Mouse (Mus musculus): Measurements from ENCODE around the gene Ctxn2. TPM values are rescaled to one million over a fixed set of nuclear protein-coding genes. Genes with fewer than 3 reads are reported as not detected.

Gene Ctxn2
- polyA plus RNA-seq, 1 experiment from 2014 or later, result 1.0 TPM

Other genes with a start within 250 kb of the Ctxn2 start
- gene Slc24a5, start 68.6 kb upstream of the Ctxn2 start, polyA plus RNA-seq (2016; fragmentation: Nextera tagmentation; extraction: Ambion mirVana), result 3.2 and 4.9 TPM in 2 replicates
- 257 and 259 TPM in 2 replicates for gene Myef2, start 13.0 kb upstream of the Ctxn2 start, polyA plus RNA-seq (2016; fragmentation: Nextera tagmentation; extraction: Ambion mirVana)
- gene Slc12a1, start 15.8 kb downstream of the Ctxn2 start, polyA plus RNA-seq (2016; fragmentation: Nextera tagmentation; extraction: Ambion mirVana), result 0.04 and 0.10 TPM in 2 replicates
- 105 and 124 TPM in 2 replicates for gene Dut, start 110.5 kb downstream of the Ctxn2 start, polyA plus RNA-seq (2016; fragmentation: Nextera tagmentation; extraction: Ambion mirVana)